Mouse (Mus musculus): Measurements from ENCODE around the gene Olfr146. TPM values are rescaled to one million over a fixed set of nuclear protein-coding genes. Genes with fewer than 3 reads are reported as not detected.

Gene Olfr146
- polyA plus RNA-seq (2012; rRNA removed; ENCODE audit: low replicate concordance): not detected in 2 replicates

GRCm38 (mm10) chr9:39023277-39023676 is at the start of gene Olfr146:
Gene Olfr146, minus strand, starts transcription at chr9:39023377.

GRCm38 (mm10) chr9:39064851-39065250 is 41.7 kb upstream of the Olfr146 start, which contains the start of gene Olfr937:
Gene Olfr937, minus strand, starts transcription at chr9:39064951.

GRCm38 (mm10) chr9:38999583-38999982 is 23.6 kb downstream of the Olfr146 start, which contains the start of gene Olfr935:
Gene Olfr935, minus strand, starts transcription at chr9:38999683.

GRCm38 (mm10) chr9:38988215-38988614 is 35.0 kb downstream of the Olfr146 start, which contains the start of gene Olfr934:
Gene Olfr934, minus strand, starts transcription at chr9:38988315.

GRCm38 (mm10) chr9:38972013-38972412 is 51.2 kb downstream of the Olfr146 start, which contains the start of gene Olfr933:
Gene Olfr933, plus strand, starts transcription at chr9:38972313.

Other genes with a start within 250 kb of the Olfr146 start
- gene Olfr922, start 208.8 kb downstream of the Olfr146 start, polyA plus RNA-seq (2012; rRNA removed; ENCODE audit: low replicate concordance): not detected in 2 replicates
- not detected in 2 replicates for gene Olfr923, start 196.8 kb downstream of the Olfr146 start, polyA plus RNA-seq (2012; rRNA removed; ENCODE audit: low replicate concordance)
- not detected in 2 replicates for gene Olfr924, start 178.9 kb downstream of the Olfr146 start, polyA plus RNA-seq (2012; rRNA removed; ENCODE audit: low replicate concordance)
- gene Olfr26, start 168.3 kb downstream of the Olfr146 start, polyA plus RNA-seq (2012; rRNA removed; ENCODE audit: low replicate concordance): not detected in 2 replicates
- not detected in 2 replicates for gene Olfr926, start 146.3 kb downstream of the Olfr146 start, polyA plus RNA-seq (2012; rRNA removed; ENCODE audit: low replicate concordance)
- not detected in 2 replicates for gene Olfr930, start 93.6 kb downstream of the Olfr146 start, polyA plus RNA-seq (2012; rRNA removed; ENCODE audit: low replicate concordance)
- gene Olfr933, start 51.1 kb downstream of the Olfr146 start, polyA plus RNA-seq (2012; rRNA removed; ENCODE audit: low replicate concordance): not detected in 2 replicates
- gene Olfr934, start 35.1 kb downstream of the Olfr146 start, polyA plus RNA-seq (2012; rRNA removed; ENCODE audit: low replicate concordance): not detected in 2 replicates
- gene Olfr935, start 23.7 kb downstream of the Olfr146 start, polyA plus RNA-seq (2012; rRNA removed; ENCODE audit: low replicate concordance): not detected in 2 replicates
- not detected in 2 replicates for gene Olfr937, start 41.6 kb upstream of the Olfr146 start, polyA plus RNA-seq (2012; rRNA removed; ENCODE audit: low replicate concordance)
- not detected in 2 replicates for gene Olfr938, start 55.5 kb upstream of the Olfr146 start, polyA plus RNA-seq (2012; rRNA removed; ENCODE audit: low replicate concordance)
- gene Olfr27, start 104.8 kb upstream of the Olfr146 start, polyA plus RNA-seq (2012; rRNA removed; ENCODE audit: low replicate concordance): not detected in 2 replicates
- gene Olfr943, start 142.9 kb upstream of the Olfr146 start, polyA plus RNA-seq (2012; rRNA removed; ENCODE audit: low replicate concordance): not detected in 2 replicates
- gene Olfr944, start 178.5 kb upstream of the Olfr146 start, polyA plus RNA-seq (2012; rRNA removed; ENCODE audit: low replicate concordance): not detected in 2 replicates
- not detected in 2 replicates for gene Olfr1537, start 226.6 kb upstream of the Olfr146 start, polyA plus RNA-seq (2012; rRNA removed; ENCODE audit: low replicate concordance)